Comparison of ENCODE assay signal across 18 mouse cellular contexts in the genomic region with DNA sequence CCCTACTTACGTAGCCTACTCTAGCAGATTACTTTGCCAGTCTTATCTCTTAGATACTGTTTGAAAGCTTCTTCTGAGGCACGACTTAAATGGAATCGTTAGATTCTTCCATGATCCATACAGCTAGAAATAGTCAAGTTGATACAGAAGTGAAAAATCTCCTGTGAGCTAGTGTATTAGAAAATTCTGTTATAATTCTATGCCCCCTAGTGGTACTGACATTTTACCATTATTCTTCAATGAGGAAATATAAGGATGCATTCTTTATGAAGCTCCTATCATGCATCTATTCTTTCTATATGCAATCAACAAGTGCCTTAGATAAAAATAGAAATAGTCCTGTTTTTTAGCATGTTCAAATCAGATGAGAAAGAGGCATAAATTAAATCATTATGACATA. TPM values are rescaled to one million over a fixed set of nuclear protein-coding genes. Genes with fewer than 3 reads are reported as not detected.
DNase-seq lines count a peak whose midpoint lies in the region; ATAC-seq and TF ChIP-seq lines count a peak whose summit lies in the region.
"Had no signal": no experiment of that assay in that cellular context is flagged by ENCODE, and none has a peak within 500 bp of the region (broad histone marks: within the 10 kb centered on the region; RNA-seq: fewer than 3 reads in every experiment).

No protein-coding gene starts in this region.

- no peak overlapping the region for H3K27ac ChIP-seq in hindbrain, embryonic 14.5 days
- no peak overlapping the region for H3K27ac ChIP-seq in hindbrain, embryonic 10.5 days
- no peak overlapping the region for H3K27ac ChIP-seq in midbrain, embryonic 14.5 days (replicated peaks; ENCODE audit: low read depth, low read length)
- no peak overlapping the region for H3K27ac ChIP-seq in midbrain, embryonic 11.5 days (ENCODE audit: low read depth, low read length)
- no peak overlapping the region for H3K27ac ChIP-seq in stomach, postnatal 0 days (replicated peaks)
- H3K27ac ChIP-seq: intestine, embryonic 15.5 days; limb, embryonic 13.5 days; lung, embryonic 15.5 days had no signal

- H3K9me3 ChIP-seq in hindbrain, embryonic 14.5 days (ENCODE audit: control insufficient read depth, low read length), result no peaks in the 10 kb centered on the region
- no peaks in the 10 kb centered on the region for H3K9me3 ChIP-seq in hindbrain, embryonic 10.5 days
- no peaks in the 10 kb centered on the region for H3K9me3 ChIP-seq in midbrain, embryonic 14.5 days (ENCODE audit: control insufficient read depth, low read length)
- H3K9me3 ChIP-seq in midbrain, embryonic 11.5 days (ENCODE audit: control insufficient read depth, low read length), result no peaks in the 10 kb centered on the region
- no peaks in the 10 kb centered on the region for H3K9me3 ChIP-seq in stomach, postnatal 0 days (ENCODE audit: control insufficient read depth, low read length)
- H3K9me3 ChIP-seq: intestine, embryonic 15.5 days; limb, embryonic 13.5 days; lung, embryonic 15.5 days; megakaryocyte, embryonic 14.5 days had no signal

- peak; percentile 72 for TF ChIP-seq CTCF in stomach, postnatal 0 days (IDR thresholded peaks at IDR 0.05; ENCODE audit: low read depth)

- no peak for TF ChIP-seq EP300 in stomach, postnatal 0 days (optimal IDR thresholded peaks at IDR 0.05)

- peak; percentile 37 for DNase-seq in embryo, embryonic 10.5 days (ENCODE audit: low spot score)
- DNase-seq in embryo, embryonic 9.5 days (ENCODE audit: extremely low spot score), result no peak
- peak; percentile 72 for DNase-seq in hindbrain, embryonic 14.5 days (ENCODE audit: low spot score)
- DNase-seq in hindbrain, embryonic 10.5 days (ENCODE audit: low spot score), result no peak
- DNase-seq in midbrain, embryonic 14.5 days, result peak; percentile 76
- no peak for DNase-seq in midbrain, embryonic 11.5 days (ENCODE audit: low spot score, missing footprints)
- DNase-seq in stomach, postnatal 0 days (ENCODE audit: low spot score), result no peak
- no peak for DNase-seq in heart, postnatal 36 days
- DNase-seq: adrenal gland, postnatal 14 days; B cell, adult 2 months; cerebellum, postnatal 36 days; heart, adult 11 months; kidney, postnatal 25 days; thymus, postnatal 25 days had no signal

- H3K9ac ChIP-seq in hindbrain, embryonic 14.5 days, result no peak overlapping the region
- no peak overlapping the region for H3K9ac ChIP-seq in midbrain, embryonic 14.5 days (replicated peaks; ENCODE audit: low read length)
- no peak overlapping the region for H3K9ac ChIP-seq in midbrain, embryonic 11.5 days (ENCODE audit: low read length)
- H3K9ac ChIP-seq in stomach, postnatal 0 days (ENCODE audit: low read length), result no peak overlapping the region
- H3K9ac ChIP-seq: intestine, embryonic 15.5 days; limb, embryonic 13.5 days; lung, embryonic 15.5 days had no signal

- 85% methylated on average over 3 of the region's 3 CpGs for WGBS in hindbrain, embryonic 14.5 days
- WGBS in hindbrain, embryonic 10.5 days, result 94% methylated on average over 3 of the region's 3 CpGs
- WGBS in midbrain, embryonic 14.5 days, result 84% methylated on average over 3 of the region's 3 CpGs
- 89% methylated on average over 3 of the region's 3 CpGs for WGBS in midbrain, embryonic 11.5 days
- 51% methylated on average over 3 of the region's 3 CpGs for WGBS in stomach, postnatal 0 days

- H3K4me3 ChIP-seq in hindbrain, embryonic 14.5 days (replicated peaks; ENCODE audit: low read length), result no peak overlapping the region
- no peak overlapping the region for H3K4me3 ChIP-seq in hindbrain, embryonic 10.5 days
- H3K4me3 ChIP-seq in midbrain, embryonic 14.5 days (replicated peaks; ENCODE audit: low read depth, low read length), result no peak overlapping the region
- H3K4me3 ChIP-seq in midbrain, embryonic 11.5 days (ENCODE audit: low read depth, low read length), result no peak overlapping the region
- H3K4me3 ChIP-seq in stomach, postnatal 0 days (ENCODE audit: low read depth, low read length), result no peak overlapping the region
- H3K4me3 ChIP-seq: intestine, embryonic 15.5 days; limb, embryonic 13.5 days; lung, embryonic 15.5 days; megakaryocyte, embryonic 14.5 days had no signal

- peaks cover 5% of the 10 kb centered on the region; the same call in 1 of the 2 replicates for H3K27me3 ChIP-seq in hindbrain, embryonic 14.5 days (ENCODE audit: control insufficient read depth, insufficient read depth, low read length)
- peaks cover 19% of the 10 kb centered on the region for H3K27me3 ChIP-seq in hindbrain, embryonic 10.5 days (ENCODE audit: insufficient read depth, poor library complexity, severe bottlenecking)
- H3K27me3 ChIP-seq in midbrain, embryonic 14.5 days (ENCODE audit: control insufficient read depth, insufficient read depth, low read length), result peaks cover 9% of the 10 kb centered on the region
- peaks cover 8% of the 10 kb centered on the region; the same call in 1 of the 2 replicates for H3K27me3 ChIP-seq in midbrain, embryonic 11.5 days (ENCODE audit: control insufficient read depth, insufficient read depth, low read length)
- H3K27me3 ChIP-seq in stomach, postnatal 0 days (ENCODE audit: control insufficient read depth, insufficient read depth, low read length), result no peaks in the 10 kb centered on the region
- H3K27me3 ChIP-seq: intestine, embryonic 15.5 days had no signal

- H3K4me1 ChIP-seq in hindbrain, embryonic 14.5 days (replicated peaks; ENCODE audit: control insufficient read depth, insufficient read depth, low read length), result no peaks in the 10 kb centered on the region; the same call in 1 of the 2 replicates
- H3K4me1 ChIP-seq in hindbrain, embryonic 10.5 days (replicated peaks), result peaks cover 3% of the 10 kb centered on the region
- H3K4me1 ChIP-seq in midbrain, embryonic 14.5 days (ENCODE audit: control insufficient read depth, insufficient read depth, low read length), result peaks cover 2% of the 10 kb centered on the region
- no peaks in the 10 kb centered on the region for H3K4me1 ChIP-seq in midbrain, embryonic 11.5 days (ENCODE audit: control insufficient read depth, insufficient read depth, low read length)
- H3K4me1 ChIP-seq in stomach, postnatal 0 days (replicated peaks; ENCODE audit: control insufficient read depth, insufficient read depth), result no peaks in the 10 kb centered on the region; the same call in 1 of the 2 replicates

- no peak overlapping the region for H3K4me2 ChIP-seq in hindbrain, embryonic 14.5 days (replicated peaks)
- no peak overlapping the region for H3K4me2 ChIP-seq in midbrain, embryonic 14.5 days (ENCODE audit: low read length)
- H3K4me2 ChIP-seq in midbrain, embryonic 11.5 days, result no peak overlapping the region
- H3K4me2 ChIP-seq in stomach, postnatal 0 days (replicated peaks; ENCODE audit: low read depth), result no peak overlapping the region
- H3K4me2 ChIP-seq: intestine, embryonic 15.5 days; limb, embryonic 13.5 days; lung, embryonic 15.5 days had no signal

- intact Hi-C loops in heart, postnatal 36 days (cut with DNase I), result loop anchor here (1.0 to 2.0 kb wide), 3 partner anchors 506 to 556 kb away; no protein-coding TSS in a partner anchor

- ATAC-seq in hindbrain, embryonic 14.5 days (ENCODE audit: low FRiP score), result no peak
- no peak for ATAC-seq in midbrain, embryonic 14.5 days (ENCODE audit: low FRiP score, low TSS enrichment)
- ATAC-seq in midbrain, embryonic 11.5 days (ENCODE audit: low FRiP score), result no peak
- ATAC-seq in stomach, postnatal 0 days (ENCODE audit: low FRiP score, low TSS enrichment), result no peak
- ATAC-seq: intestine, embryonic 15.5 days had no signal

- H3K36me3 ChIP-seq in hindbrain, embryonic 14.5 days (replicated peaks; ENCODE audit: control insufficient read depth, insufficient read depth), result no peaks in the 10 kb centered on the region
- H3K36me3 ChIP-seq in hindbrain, embryonic 10.5 days, result no peaks in the 10 kb centered on the region
- no peaks in the 10 kb centered on the region for H3K36me3 ChIP-seq in midbrain, embryonic 14.5 days (ENCODE audit: control insufficient read depth, insufficient read depth, low read length)
- no peaks in the 10 kb centered on the region for H3K36me3 ChIP-seq in midbrain, embryonic 11.5 days (ENCODE audit: control insufficient read depth, insufficient read depth, low read length)
- no peaks in the 10 kb centered on the region for H3K36me3 ChIP-seq in stomach, postnatal 0 days (ENCODE audit: control insufficient read depth, insufficient read depth, low read length)
- H3K36me3 ChIP-seq: intestine, embryonic 15.5 days; limb, embryonic 13.5 days; lung, embryonic 15.5 days had no signal

RNA-seq across cellular contexts. Expression of gene Kcnq5, which starts 5.4 kb away (rescaled TPM):
- polyA plus RNA-seq in hindbrain, embryonic 14.5 days (2014; fragmentation: Nextera tagmentation; extraction: Ambion mirVana), result 2.6 and 2.8 TPM in 2 replicates
- polyA plus RNA-seq in hindbrain, embryonic 10.5 days (2016; fragmentation: Nextera tagmentation; extraction: Ambion mirVana), result 0.72 and 0.85 TPM in 2 replicates
- 1.2 and 1.4 TPM in 2 replicates for polyA plus RNA-seq in midbrain, embryonic 14.5 days (2014; fragmentation: Nextera tagmentation; extraction: Ambion mirVana)
- 0.30 and 0.66 TPM in 2 replicates for polyA plus RNA-seq in midbrain, embryonic 11.5 days (2014; fragmentation: Nextera tagmentation; extraction: Ambion mirVana)
- 0.62 and 0.73 TPM in 2 replicates for polyA plus RNA-seq in stomach, postnatal 0 days (2015; fragmentation: Nextera tagmentation; extraction: Ambion mirVana)
- total RNA-seq in heart, postnatal 36 days (2021), result 1 to 10 TPM; 2.1 to 3.0 TPM

Comparison
In these comparisons a context has a peak if more than half of its experiments do, and no peak if none do; other contexts are left out.
1. DNase-seq: peak in embryo, embryonic 10.5 days (single experiment), hindbrain, embryonic 14.5 days (single experiment) and midbrain, embryonic 14.5 days (single experiment); none in embryo, embryonic 9.5 days (single experiment), hindbrain, embryonic 10.5 days (single experiment), midbrain, embryonic 11.5 days (single experiment), stomach, postnatal 0 days (single experiment) and heart, postnatal 36 days (0 of 2).